Mouse (Mus musculus): ENCODE measurements around the gene Dnajc10.

The Dnajc10 gene

GRCm38 (mm10) chr2:80340537-80340936 is 25.3 kb downstream of the Dnajc10 start:
- no peak for DNase-seq (ENCODE audit: low spot score in 2 of 2)

GRCm38 (mm10) chr2:80354531-80354930 is 39.3 kb downstream of the Dnajc10 start:
- no peak for DNase-seq (ENCODE audit: low spot score in 2 of 2)

GRCm38 (mm10) chr2:80356656-80357231 is 41.5 kb downstream of the Dnajc10 start:
- no peak for DNase-seq (ENCODE audit: low spot score in 2 of 2)

- DNase-seq (ENCODE audit: low spot score in 2 of 2), result no peak
Observed at GRCm38 (mm10) chr2:80371458-80371857, 56.2 kb downstream of the Dnajc10 start.

GRCm38 (mm10) chr2:80374892-80375291 is 59.6 kb downstream of the Dnajc10 start:
- no peak for DNase-seq (ENCODE audit: low spot score in 2 of 2)

GRCm38 (mm10) chr2:80379848-80380247 is 64.6 kb downstream of the Dnajc10 start:
- DNase-seq (ENCODE audit: low spot score in 2 of 2), result peak in 1 of 2 experiments; percentile 6

GRCm38 (mm10) chr2:80384447-80384846 is 69.2 kb downstream of the Dnajc10 start:
- peak in 1 of 2 experiments; percentile 4 for DNase-seq (ENCODE audit: low spot score in 2 of 2)

GRCm38 (mm10) chr2:80386255-80386654 is 71.0 kb downstream of the Dnajc10 start:
- no peak for DNase-seq (ENCODE audit: low spot score in 2 of 2)

GRCm38 (mm10) chr2:80387668-80388067 is 72.4 kb downstream of the Dnajc10 start:
- peak; percentile 6 to 11 for DNase-seq (ENCODE audit: low spot score in 2 of 2)

- peak; percentile 4 for DNase-seq (ENCODE audit: low spot score in 2 of 2)
Observed at GRCm38 (mm10) chr2:80388341-80388740, 73.1 kb downstream of the Dnajc10 start.

- DNase-seq (ENCODE audit: low spot score in 2 of 2), result no peak
Observed at GRCm38 (mm10) chr2:80396057-80396456, 80.8 kb downstream of the Dnajc10 start.

- no peak for DNase-seq (ENCODE audit: low spot score in 2 of 2)
Observed at GRCm38 (mm10) chr2:80396864-80397263, 81.6 kb downstream of the Dnajc10 start.

GRCm38 (mm10) chr2:80398595-80399099 is 83.4 kb downstream of the Dnajc10 start:
- no peak for DNase-seq (ENCODE audit: low spot score in 2 of 2)
